Mouse (Mus musculus) spleen, adult 2 months (tissue): ENCODE measurements around the gene Asb15.

Experiments
- CTCF ChIP-seq: fragments of 200-500 bp; IDR thresholded peaks from 2 replicates; pipeline ENCODE4 v1.5.1; 2011; ENCODE audit warnings: mild to moderate bottlenecking, inconsistent platforms; ENCODE audit not compliant: insufficient read depth, insufficient read length, insufficient replicate concordance; ENCODE audit errors: extremely low read depth
- POLR2A ChIP-seq: fragments of 200-500 bp; IDR thresholded peaks from 2 replicates; pipeline ENCODE4 v1.6.1; 2011; ENCODE audit warnings: low read depth, low read length, inconsistent platforms

DNA sequence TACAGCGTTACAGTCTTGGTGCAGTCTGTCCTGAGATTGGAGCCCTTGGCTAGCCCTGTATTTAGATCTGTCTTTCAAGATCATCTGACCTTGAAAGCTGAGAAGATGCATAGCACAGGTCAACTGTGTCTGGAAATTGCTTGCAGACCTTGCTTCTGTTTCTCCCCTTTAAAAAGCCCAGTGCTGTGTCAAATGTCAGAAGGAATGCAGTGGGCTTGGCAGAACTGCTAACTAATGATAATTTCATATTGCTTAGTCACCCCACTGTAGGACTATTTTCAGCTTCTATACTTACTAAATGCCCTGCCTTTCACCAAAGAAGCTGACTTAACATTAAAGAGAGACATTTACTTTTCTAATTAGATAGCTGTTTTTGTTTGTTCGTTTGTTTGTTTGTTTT lies 27.5 kb downstream of the Asb15 start:
- TF ChIP-seq CTCF (no peak), POLR2A (no peak)
